Mouse (Mus musculus) spleen, adult 2 months (tissue): Measurements from ENCODE around the gene Unc45b.

ENCODE experiments used
- CTCF ChIP-seq: fragments of 200-500 bp; IDR thresholded peaks from 2 replicates; pipeline ENCODE4 v1.5.1; 2011; ENCODE audit warnings: mild to moderate bottlenecking, inconsistent platforms; ENCODE audit not compliant: insufficient read depth, insufficient read length, insufficient replicate concordance; ENCODE audit errors: extremely low read depth
- POLR2A ChIP-seq: fragments of 200-500 bp; IDR thresholded peaks from 2 replicates; pipeline ENCODE4 v1.6.1; 2011; ENCODE audit warnings: low read depth, low read length, inconsistent platforms

- no peak for TF ChIP-seq CTCF
- no peak for TF ChIP-seq POLR2A
These were observed 51.4 kb downstream of the Unc45b start for GRCm38 (mm10) chr11:82961743-82962142.
